Mouse (Mus musculus): ENCODE results near the gene Olfr723.
"Not testable (repeated sequence)": the region's sequence is repeated elsewhere in the genome, so short reads cannot be mapped to it uniquely, and the experiment has no call there.

Olfr723 gene

GRCm38 (mm10) chr14:49931687-49932086 lies at the start of gene Olfr723:
Olfr723 (minus strand) TSS chr14:49931787.
- DNase-seq (ENCODE audit: low read depth, low spot score), result not testable (repeated sequence)

DNA sequence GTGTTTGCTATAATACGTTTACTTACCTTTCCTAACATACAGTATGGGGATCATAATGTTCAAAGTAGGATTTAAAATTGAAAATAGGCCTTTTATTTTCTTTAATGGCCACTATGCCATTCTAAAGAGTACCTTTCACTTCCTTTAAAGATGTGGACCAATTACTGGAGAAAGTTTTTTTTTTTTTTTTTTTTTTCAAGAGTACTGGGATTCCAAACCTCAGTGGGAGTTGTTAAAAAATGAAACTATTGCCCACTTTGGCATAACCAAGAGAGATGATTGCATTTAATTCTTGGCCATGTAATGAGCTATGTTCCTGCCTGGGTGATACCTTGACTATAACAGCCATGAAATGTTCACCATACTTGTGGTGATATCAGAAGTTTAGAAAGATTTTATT lies 31.6 kb upstream of the Olfr723 start, which contains the start of gene Olfr724:
Gene Olfr724, minus strand, starts transcription at position 101 of the 400 bp plus-strand sequence.
- DNase-seq (ENCODE audit: low read depth, low spot score), result not testable (repeated sequence)

GRCm38 (mm10) chr14:49955890-49956289 lies 24.3 kb upstream of the Olfr723 start:
- DNase-seq (ENCODE audit: low read depth, low spot score), result no peak

DNA sequence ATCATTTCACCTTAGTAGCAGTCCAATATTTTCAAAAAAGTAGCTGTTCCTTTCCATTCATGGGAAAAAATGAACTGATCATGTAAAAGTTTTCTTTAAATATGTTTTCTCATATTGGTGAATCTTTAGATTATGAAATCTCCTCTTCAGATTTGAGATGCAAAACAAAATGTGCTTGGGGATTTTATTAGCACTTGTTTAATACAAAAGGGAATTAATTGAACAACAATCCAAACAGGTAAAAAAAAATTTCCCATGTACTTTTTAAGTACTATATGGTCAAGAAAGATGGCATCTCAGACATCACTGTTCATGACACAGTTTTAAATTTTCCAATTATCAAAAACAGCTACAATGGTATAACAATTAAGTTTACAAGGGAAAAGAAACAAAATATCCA lies 29.7 kb downstream of the Olfr723 start, which contains the start of gene Olfr722:
Gene Olfr722, minus strand, starts transcription at position 101 of the 400 bp plus-strand sequence.
- no peak for DNase-seq (ENCODE audit: low read depth, low spot score)
